Mouse (Mus musculus) heart, embryonic 12.5 days (tissue): ENCODE results near the gene Hpd. TPM values are rescaled to one million over a fixed set of nuclear protein-coding genes. Genes with fewer than 3 reads are reported as not detected.
A peak's percentile ranks its signal among the peaks of the same experiment; 100 is the strongest.

ENCODE experiments used
- ATAC-seq: fragments of 200-750 bp; cut with Nextera tagmentation; 2 replicates; pipeline ENCODE4 v1.8.0; 2017; ENCODE audit warnings: moderate TSS enrichment, moderate library complexity; ENCODE audit not compliant: insufficient number of reproducible peaks, low FRiP score
- H3K27ac ChIP-seq: fragments of 300-500 bp; sonication (generic); 2 replicates; pipeline ENCODE4 v1.5.1; 2016; ENCODE audit warnings: mild to moderate bottlenecking, moderate library complexity; ENCODE audit not compliant: poor library complexity, severe bottlenecking
- H3K27me3 ChIP-seq: fragments of 300-500 bp; sonication (generic); replicated peaks from 2 replicates; pipeline ENCODE4 v1.6.1; 2016; ENCODE audit warnings: mild to moderate bottlenecking, moderate library complexity
- H3K36me3 ChIP-seq: fragments of 300-500 bp; sonication (generic); 2 replicates; pipeline ENCODE4 v1.6.1; 2016; ENCODE audit warnings: mild to moderate bottlenecking, moderate library complexity
- H3K4me1 ChIP-seq: fragments of 300-500 bp; sonication (generic); replicated peaks from 2 replicates; pipeline ENCODE4 v1.6.1; 2016; ENCODE audit warnings: mild to moderate bottlenecking
- H3K4me2 ChIP-seq: fragments of 300-500 bp; sonication (generic); 2 replicates; pipeline ENCODE4 v1.6.1; 2016; ENCODE audit warnings: mild to moderate bottlenecking, moderate library complexity
- H3K4me3 ChIP-seq: fragments of 300-500 bp; sonication (generic); 2 replicates; pipeline ENCODE4 v1.5.1; 2016; ENCODE audit warnings: mild to moderate bottlenecking
- H3K9ac ChIP-seq: fragments of 300-500 bp; sonication (generic); 2 replicates; pipeline ENCODE4 v1.6.1; 2016; ENCODE audit warnings: mild to moderate bottlenecking, moderate library complexity
- H3K9me3 ChIP-seq: fragments of 300-500 bp; sonication (generic); replicated peaks from 2 replicates; pipeline ENCODE4 v1.6.1; 2016; ENCODE audit warnings: mild to moderate bottlenecking, moderate library complexity
- WGBS: fragments of 180-500 bp; shearing (Covaris S2); methylation state at CpG from one replicate; pipeline ENCODE4 v1.1.7; 2016; 5-methylcytosine and 5-hydroxymethylcytosine counted together
- polyA plus RNA-seq: library from polyadenylated mRNA; unstranded; fragments of >200 nt; fragmentation: Nextera tagmentation; extraction: Ambion mirVana; gene quantifications from 2 replicates; pipeline ENCODE4 v1.2.1, GENCODE M21; 2016

Hpd gene
- polyA plus RNA-seq, 1 experiment from 2014 or later: not detected

DNA sequence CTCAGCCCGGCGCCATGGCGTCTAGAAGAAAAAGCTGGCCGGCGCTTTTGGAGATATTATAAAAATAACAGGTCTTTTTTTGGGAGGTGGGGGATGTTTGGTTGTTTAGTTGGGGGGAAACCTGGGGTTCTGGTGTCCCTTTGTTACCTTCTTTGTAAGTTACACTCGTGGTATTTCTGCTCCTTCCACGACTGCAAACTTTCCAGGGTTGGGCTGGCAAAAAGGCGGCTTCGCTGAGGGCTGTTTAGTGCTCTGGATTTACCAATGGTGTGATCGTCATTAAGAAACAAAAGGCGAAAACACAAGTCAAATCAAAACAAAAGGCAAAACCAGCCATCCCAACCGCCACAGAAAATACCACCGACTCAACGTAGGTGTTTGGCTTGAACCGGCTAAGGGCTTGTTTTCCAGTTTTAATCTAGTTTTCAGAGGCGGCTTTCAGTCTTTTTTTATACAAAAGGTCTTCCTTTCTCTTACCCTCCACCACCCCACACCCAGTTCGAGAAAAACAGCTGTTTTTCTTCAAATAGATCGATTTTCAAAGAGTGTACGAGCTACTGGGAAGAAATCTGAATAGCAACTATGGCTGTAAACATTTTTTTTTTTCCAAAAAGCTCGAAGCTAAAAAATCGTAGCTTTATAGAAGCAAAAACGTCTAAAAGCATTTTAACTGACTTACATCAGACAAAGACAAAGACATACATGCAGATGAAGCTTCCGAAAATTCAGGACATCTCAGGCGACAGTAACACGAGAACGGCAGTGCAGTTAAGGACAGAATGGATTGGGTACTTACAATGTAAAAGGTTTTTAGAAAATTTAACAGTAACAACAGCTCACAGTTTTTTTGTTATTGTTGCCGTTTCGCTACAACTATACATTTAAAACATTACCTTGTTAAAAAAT, 42.6 kb downstream of the Hpd start:
- 1% methylated on average over 28 of the region's 28 CpGs for WGBS
- ATAC-seq: no peak
- H3K4me1 ChIP-seq: peaks cover 60% of the 10 kb centered on the region
- H3K9ac ChIP-seq: peak overlapping the region; percentile 98
- peak overlapping the region; percentile 100 for H3K27ac ChIP-seq
- H3K9me3 ChIP-seq: no peaks in the 10 kb centered on the region
- H3K27me3 ChIP-seq: no peaks in the 10 kb centered on the region
- peaks cover 2% of the 10 kb centered on the region; the same call in 1 of the 2 replicates for H3K36me3 ChIP-seq
- peak overlapping the region; percentile 67 for H3K4me3 ChIP-seq
- H3K4me2 ChIP-seq: peak overlapping the region; percentile 94

GRCm38 (mm10) chr5:123138953-123139721, 43.4 kb downstream of the Hpd start:
- H3K9me3 ChIP-seq: no peaks in the 10 kb centered on the region
- peak overlapping the region; percentile 98 for H3K9ac ChIP-seq
- no peak for ATAC-seq
- under 1% methylated on average over 39 of the region's 39 CpGs for WGBS
- H3K4me2 ChIP-seq: peak overlapping the region; percentile 94
- peak overlapping the region; percentile 100 for H3K27ac ChIP-seq
- H3K27me3 ChIP-seq: no peaks in the 10 kb centered on the region
- no peaks in the 10 kb centered on the region for H3K36me3 ChIP-seq
- H3K4me1 ChIP-seq: peaks cover 60% of the 10 kb centered on the region
- peak overlapping the region; percentile 67 for H3K4me3 ChIP-seq

- Histone ChIP-seq H3K27me3 (no peaks in the 10 kb centered on the region), H3K9me3 (no peaks in the 10 kb centered on the region), H3K9ac (peak overlapping the region; percentile 98), H3K27ac (peak overlapping the region; percentile 100), H3K4me3 (peak overlapping the region; percentile 67), H3K4me2 (peak overlapping the region; percentile 94), H3K4me1 (peaks cover 60% of the 10 kb centered on the region), H3K36me3 (no peaks in the 10 kb centered on the region)
- WGBS: under 1% methylated on average over 40 of the region's 40 CpGs
- peak; percentile 65 for ATAC-seq
Measured at GRCm38 (mm10) chr5:123138230-123138911, 44.2 kb downstream of the Hpd start.

DNA sequence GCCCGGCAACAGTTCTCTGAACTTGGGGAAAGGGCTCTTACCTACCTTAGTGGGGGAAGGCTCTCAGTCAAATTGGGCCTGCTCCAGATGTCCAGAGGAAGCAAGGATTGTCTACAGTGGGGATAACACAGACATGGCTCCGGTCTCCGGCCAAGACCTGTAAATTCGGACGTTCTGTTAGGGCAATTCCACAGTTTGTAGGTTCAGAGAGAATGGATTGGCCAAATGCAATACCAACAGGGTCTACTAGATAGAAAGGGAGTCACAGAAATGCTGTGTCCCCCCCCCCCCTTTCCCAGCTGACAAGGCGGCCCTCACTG, 44.7 kb downstream of the Hpd start:
- Histone ChIP-seq H3K27me3 (no peaks in the 10 kb centered on the region), H3K4me1 (peaks cover 65% of the 10 kb centered on the region), H3K36me3 (no peaks in the 10 kb centered on the region), H3K4me2 (peak overlapping the region; percentile 94), H3K27ac (peak overlapping the region; percentile 100), H3K4me3 (peak overlapping the region; percentile 67), H3K9me3 (no peaks in the 10 kb centered on the region), H3K9ac (peak overlapping the region; percentile 98)
- WGBS: 2% methylated on average over 6 of the region's 6 CpGs
- ATAC-seq: no peak

DNA sequence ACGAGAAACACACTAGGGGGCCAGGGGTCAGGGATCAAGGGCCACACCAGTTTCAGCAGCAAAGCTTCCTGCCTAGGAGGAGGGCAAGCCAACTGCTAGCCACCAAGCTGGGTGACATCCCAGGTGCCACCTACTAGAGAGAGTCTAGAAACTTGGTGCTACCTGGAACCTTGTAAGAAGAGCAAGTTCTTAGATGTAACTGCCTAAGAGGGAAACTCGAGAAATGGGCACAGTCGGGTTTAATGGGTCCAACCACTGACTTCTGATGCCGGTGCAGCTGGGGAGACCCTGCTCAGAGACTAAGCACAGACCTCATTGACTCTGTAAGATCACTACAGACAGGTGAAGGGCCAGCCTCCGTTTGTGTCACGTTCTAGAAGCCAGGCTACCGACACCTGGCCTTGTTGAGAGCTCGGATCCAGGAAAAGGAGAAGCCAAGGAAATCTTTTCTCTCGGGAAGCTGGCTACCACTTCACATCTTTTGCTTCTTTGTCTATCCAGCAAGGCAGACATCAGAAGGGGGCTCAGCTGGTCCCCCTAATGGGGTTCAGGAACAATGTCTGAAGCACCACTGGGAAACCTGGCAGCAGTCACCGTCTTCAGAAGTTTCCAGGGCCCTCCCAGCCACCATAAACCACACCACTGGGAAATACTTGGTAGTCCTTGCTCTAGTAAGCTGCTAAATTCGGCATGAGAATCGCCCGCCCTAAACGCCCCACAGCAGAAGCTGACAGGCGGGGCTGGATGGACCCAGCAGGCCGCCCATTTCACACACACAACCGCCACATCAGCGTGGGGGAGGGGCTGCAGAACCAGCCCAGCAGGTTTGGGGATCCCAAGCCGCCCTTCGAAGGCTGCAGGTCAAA, 45.2 kb downstream of the Hpd start:
- no peak for ATAC-seq
- H3K9ac ChIP-seq: peak overlapping the region; percentile 98
- H3K4me2 ChIP-seq: peak overlapping the region; percentile 94
- WGBS: 2% methylated on average over 20 of the region's 20 CpGs
- H3K36me3 ChIP-seq: no peaks in the 10 kb centered on the region
- no peaks in the 10 kb centered on the region for H3K9me3 ChIP-seq
- H3K4me1 ChIP-seq: peaks cover 71% of the 10 kb centered on the region
- no peaks in the 10 kb centered on the region for H3K27me3 ChIP-seq
- H3K4me3 ChIP-seq: peak overlapping the region; percentile 67
- peak overlapping the region; percentile 100 for H3K27ac ChIP-seq

DNA sequence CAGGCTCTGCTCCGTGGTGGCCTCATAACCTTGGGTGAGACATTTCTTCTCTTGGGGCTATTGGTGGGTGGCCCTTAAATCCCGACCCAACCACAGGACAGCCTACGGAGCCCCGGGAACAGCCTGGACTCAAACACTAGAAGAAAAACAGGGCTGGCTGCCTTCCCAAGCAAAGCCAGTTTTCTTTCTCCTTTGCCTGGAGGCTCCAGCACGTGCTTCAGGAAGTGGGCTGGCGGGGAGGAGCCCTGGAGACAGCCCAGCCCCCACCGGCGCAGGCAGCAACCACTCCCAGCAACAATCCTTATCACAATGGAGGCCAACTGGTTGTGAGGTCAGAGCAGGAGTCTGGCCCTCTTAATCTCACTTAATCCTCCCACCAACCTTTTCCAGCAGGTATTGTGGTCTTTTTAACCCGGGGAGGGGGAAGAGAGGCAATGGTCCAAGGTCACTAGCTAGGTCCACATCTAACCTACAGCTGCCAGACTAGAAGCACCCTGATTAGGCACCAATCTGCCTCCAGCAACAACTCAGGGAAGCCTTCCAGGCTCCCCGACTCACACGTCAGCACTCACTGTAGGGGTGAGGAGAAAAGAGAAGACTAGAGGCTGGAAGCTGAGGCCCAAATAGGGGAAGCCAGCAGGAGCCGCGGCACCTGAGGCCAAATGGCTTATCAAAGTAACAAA, 46.0 kb downstream of the Hpd start:
- H3K4me2 ChIP-seq: peak overlapping the region; percentile 94
- peak overlapping the region; percentile 100 for H3K27ac ChIP-seq
- peak overlapping the region; percentile 98 for H3K9ac ChIP-seq
- peak overlapping the region; percentile 67 for H3K4me3 ChIP-seq
- WGBS: 0% methylated on average over 13 of the region's 13 CpGs
- no peaks in the 10 kb centered on the region for H3K27me3 ChIP-seq
- H3K9me3 ChIP-seq: no peaks in the 10 kb centered on the region
- peaks cover 78% of the 10 kb centered on the region for H3K4me1 ChIP-seq
- H3K36me3 ChIP-seq: no peaks in the 10 kb centered on the region
- ATAC-seq: peak; percentile 78

- ATAC-seq: peak; percentile 75
- Histone ChIP-seq H3K4me1 (peaks cover 78% of the 10 kb centered on the region), H3K9me3 (no peaks in the 10 kb centered on the region), H3K27me3 (no peaks in the 10 kb centered on the region), H3K27ac (peak overlapping the region; percentile 100), H3K4me2 (peak overlapping the region; percentile 94), H3K9ac (peak overlapping the region; percentile 98), H3K36me3 (no peaks in the 10 kb centered on the region), H3K4me3 (peak overlapping the region; percentile 67)
- WGBS: under 1% methylated on average over 30 of the region's 30 CpGs
Measured at GRCm38 (mm10) chr5:123135471-123136360, 46.8 kb downstream of the Hpd start.

- Histone ChIP-seq H3K9ac (peak overlapping the region; percentile 98; the same call in 1 of the 2 replicates), H3K4me3 (peak overlapping the region; percentile 67), H3K4me2 (peak overlapping the region; percentile 94), H3K27ac (peak overlapping the region; percentile 100), H3K4me1 (peaks cover 78% of the 10 kb centered on the region), H3K36me3 (no peaks in the 10 kb centered on the region), H3K9me3 (no peaks in the 10 kb centered on the region), H3K27me3 (no peaks in the 10 kb centered on the region)
- ATAC-seq: no peak
- WGBS: 14% methylated on average over 8 of the region's 8 CpGs
Measured at GRCm38 (mm10) chr5:123134875-123135382, 47.6 kb downstream of the Hpd start.

- Histone ChIP-seq H3K9me3 (no peaks in the 10 kb centered on the region), H3K36me3 (no peaks in the 10 kb centered on the region), H3K4me3 (peak overlapping the region; percentile 67), H3K4me2 (peak overlapping the region; percentile 94), H3K9ac (peak overlapping the region; percentile 98), H3K4me1 (peaks cover 77% of the 10 kb centered on the region), H3K27ac (peak overlapping the region; percentile 100), H3K27me3 (no peaks in the 10 kb centered on the region)
- ATAC-seq: no peak
- 4% methylated on average over 13 of the region's 13 CpGs for WGBS
Measured at GRCm38 (mm10) chr5:123134186-123134874, 48.2 kb downstream of the Hpd start.
